Mouse (Mus musculus): ENCODE data around the gene Accs. TPM values are rescaled to one million over a fixed set of nuclear protein-coding genes. Genes with fewer than 3 reads are reported as not detected.

Accs gene
- polyA plus RNA-seq, 1 experiment from 2014 or later, result 7.4 TPM

- Histone ChIP-seq H3K4me1 (no peaks in the 10 kb centered on the region), H3K9ac (no peak overlapping the region), H3K4me2 (replicated peaks) (no peak overlapping the region), H3K27ac (no peak overlapping the region), H3K4me3 (no peak overlapping the region), H3K9me3 (replicated peaks) (0 out of 2 replicates have a peak, but pooled peaks cover 3% of the 10 kb centered on the region), H3K27me3 (no peaks in the 10 kb centered on the region), H3K36me3 (peaks cover 84% of the 10 kb centered on the region)
- WGBS, result 93% methylated on average over 3 of the region's 3 CpGs
- no peak for ATAC-seq (ENCODE audit: low FRiP score)
Observed at GRCm38 (mm10) chr2:93841349-93841748, 8.4 kb downstream of the Accs start.

GRCm38 (mm10) chr2:93840109-93840508, 9.6 kb downstream of the Accs start:
- no peaks in the 10 kb centered on the region for H3K27me3 ChIP-seq
- ATAC-seq (ENCODE audit: low FRiP score), result no peak
- 85% methylated on average over 6 of the region's 6 CpGs for WGBS
- H3K4me2 ChIP-seq (replicated peaks), result no peak overlapping the region
- H3K27ac ChIP-seq, result no peak overlapping the region
- H3K9me3 ChIP-seq (replicated peaks), result 0 out of 2 replicates have a peak, but pooled peaks cover 3% of the 10 kb centered on the region
- no peaks in the 10 kb centered on the region for H3K4me1 ChIP-seq
- no peak overlapping the region for H3K4me3 ChIP-seq
- no peak overlapping the region for H3K9ac ChIP-seq
- peaks cover 89% of the 10 kb centered on the region for H3K36me3 ChIP-seq

- Histone ChIP-seq H3K27me3 (no peaks in the 10 kb centered on the region), H3K9me3 (replicated peaks) (0 out of 2 replicates have a peak, but pooled peaks cover 3% of the 10 kb centered on the region), H3K4me2 (replicated peaks) (no peak overlapping the region), H3K27ac (no peak overlapping the region), H3K9ac (no peak overlapping the region), H3K36me3 (peaks cover 84% of the 10 kb centered on the region), H3K4me1 (no peaks in the 10 kb centered on the region), H3K4me3 (no peak overlapping the region)
- WGBS, result 89% methylated on average over 4 of the region's 4 CpGs
- no peak for ATAC-seq (ENCODE audit: low FRiP score)
Observed at GRCm38 (mm10) chr2:93838931-93839330, 10.8 kb downstream of the Accs start.

- Histone ChIP-seq H3K4me2 (replicated peaks) (no peak overlapping the region), H3K4me1 (no peaks in the 10 kb centered on the region), H3K4me3 (no peak overlapping the region), H3K27me3 (no peaks in the 10 kb centered on the region), H3K27ac (no peak overlapping the region), H3K36me3 (peaks cover 62% of the 10 kb centered on the region), H3K9me3 (replicated peaks) (0 out of 2 replicates have a peak, but pooled peaks cover 3% of the 10 kb centered on the region), H3K9ac (no peak overlapping the region)
- 72% methylated on average over 13 of the region's 13 CpGs for WGBS
- no peak for ATAC-seq (ENCODE audit: low FRiP score)
Observed at GRCm38 (mm10) chr2:93836232-93836785, 13.4 kb downstream of the Accs start.

- Histone ChIP-seq H3K36me3 (peaks cover 54% of the 10 kb centered on the region), H3K9ac (no peak overlapping the region), H3K27ac (no peak overlapping the region), H3K4me1 (no peaks in the 10 kb centered on the region), H3K4me3 (no peak overlapping the region), H3K4me2 (replicated peaks) (no peak overlapping the region), H3K9me3 (replicated peaks) (no peaks in the 10 kb centered on the region), H3K27me3 (no peaks in the 10 kb centered on the region)
- no peak for ATAC-seq (ENCODE audit: low FRiP score)
- WGBS, result 87% methylated on average over 11 of the region's 11 CpGs
Observed at GRCm38 (mm10) chr2:93835596-93835995, 14.1 kb downstream of the Accs start.

- H3K4me1 ChIP-seq, result peaks cover 9% of the 10 kb centered on the region
- ATAC-seq (ENCODE audit: low FRiP score), result no peak
- H3K4me2 ChIP-seq (replicated peaks), result no peak overlapping the region
- no peaks in the 10 kb centered on the region for H3K27me3 ChIP-seq
- H3K4me3 ChIP-seq, result no peak overlapping the region
- H3K36me3 ChIP-seq, result peaks cover 6% of the 10 kb centered on the region; the same call in 1 of the 2 replicates
- H3K9me3 ChIP-seq (replicated peaks), result no peaks in the 10 kb centered on the region
- 16% methylated on average over 8 of the region's 8 CpGs for WGBS
- no peak overlapping the region for H3K27ac ChIP-seq
- H3K9ac ChIP-seq, result no peak overlapping the region
Observed at GRCm38 (mm10) chr2:93823519-93823918, 26.2 kb downstream of the Accs start.

GRCm38 (mm10) chr2:93822045-93822749, 27.5 kb downstream of the Accs start, which contains the start of gene Ext2:
Gene Ext2, minus strand, starts transcription at chr2:93822568.
- H3K4me3 ChIP-seq, result peak within 1 kb of the TSS; percentile 80
- H3K9me3 ChIP-seq (replicated peaks), result no peaks in the 10 kb centered on the region
- under 1% methylated on average over 64 of the region's 66 CpGs for WGBS
- peaks cover 6% of the 10 kb centered on the region; the same call in 1 of the 2 replicates for H3K36me3 ChIP-seq
- H3K9ac ChIP-seq, result peak within 1 kb of the TSS; percentile 95
- no peaks in the 10 kb centered on the region for H3K27me3 ChIP-seq
- peaks cover 9% of the 10 kb centered on the region for H3K4me1 ChIP-seq
- peak within 1 kb of the TSS; percentile 53 for H3K4me2 ChIP-seq (replicated peaks)
- ATAC-seq (ENCODE audit: low FRiP score), result peak; percentile 91
- 0 out of 2 replicates have a peak within 1 kb of the TSS, but pooled peaks have one; percentile 5 for H3K27ac ChIP-seq

GRCm38 (mm10) chr2:93817791-93818190, 32.0 kb downstream of the Accs start:
- Histone ChIP-seq H3K9ac (no peak overlapping the region), H3K4me3 (no peak overlapping the region), H3K9me3 (replicated peaks) (no peaks in the 10 kb centered on the region), H3K36me3 (peaks cover 14% of the 10 kb centered on the region), H3K27ac (no peak overlapping the region), H3K4me2 (replicated peaks) (no peak overlapping the region), H3K4me1 (peaks cover 9% of the 10 kb centered on the region), H3K27me3 (no peaks in the 10 kb centered on the region)
- ATAC-seq (ENCODE audit: low FRiP score), result no peak
- WGBS, result 96% methylated on average over 5 of the region's 5 CpGs

- H3K4me1 ChIP-seq, result no peaks in the 10 kb centered on the region
- no peaks in the 10 kb centered on the region for H3K9me3 ChIP-seq (replicated peaks)
- peaks cover 39% of the 10 kb centered on the region for H3K36me3 ChIP-seq
- H3K27ac ChIP-seq, result no peak overlapping the region
- 94% methylated on average over 22 of the region's 22 CpGs for WGBS
- no peaks in the 10 kb centered on the region for H3K27me3 ChIP-seq
- no peak overlapping the region for H3K4me2 ChIP-seq (replicated peaks)
- no peak overlapping the region for H3K9ac ChIP-seq
- H3K4me3 ChIP-seq, result no peak overlapping the region
- no peak for ATAC-seq (ENCODE audit: low FRiP score)
Observed at GRCm38 (mm10) chr2:93813343-93813742, 36.4 kb downstream of the Accs start.

GRCm38 (mm10) chr2:93811812-93812211, 37.9 kb downstream of the Accs start:
- 37% methylated on average over 4 of the region's 4 CpGs for WGBS
- Histone ChIP-seq H3K36me3 (peaks cover 49% of the 10 kb centered on the region), H3K9ac (no peak overlapping the region), H3K4me2 (replicated peaks) (no peak overlapping the region), H3K4me1 (no peaks in the 10 kb centered on the region), H3K9me3 (replicated peaks) (no peaks in the 10 kb centered on the region), H3K4me3 (no peak overlapping the region), H3K27me3 (no peaks in the 10 kb centered on the region), H3K27ac (no peak overlapping the region)
- ATAC-seq (ENCODE audit: low FRiP score), result no peak

GRCm38 (mm10) chr2:93809931-93810330, 39.8 kb downstream of the Accs start:
- 19% methylated on average over 2 of the region's 2 CpGs for WGBS
- Histone ChIP-seq H3K9me3 (replicated peaks) (no peaks in the 10 kb centered on the region), H3K9ac (no peak overlapping the region), H3K27me3 (no peaks in the 10 kb centered on the region), H3K36me3 (peaks cover 65% of the 10 kb centered on the region), H3K27ac (no peak overlapping the region), H3K4me2 (replicated peaks) (no peak overlapping the region), H3K4me3 (no peak overlapping the region), H3K4me1 (no peaks in the 10 kb centered on the region)
- ATAC-seq (ENCODE audit: low FRiP score), result no peak

GRCm38 (mm10) chr2:93808071-93808470, 41.7 kb downstream of the Accs start:
- 93% methylated on average over 5 of the region's 5 CpGs for WGBS
- Histone ChIP-seq H3K4me2 (replicated peaks) (no peak overlapping the region), H3K9me3 (replicated peaks) (no peaks in the 10 kb centered on the region), H3K9ac (no peak overlapping the region), H3K4me3 (no peak overlapping the region), H3K4me1 (no peaks in the 10 kb centered on the region), H3K27me3 (no peaks in the 10 kb centered on the region), H3K36me3 (peaks cover 69% of the 10 kb centered on the region), H3K27ac (no peak overlapping the region)
- ATAC-seq (ENCODE audit: low FRiP score), result no peak

GRCm38 (mm10) chr2:93807440-93807839, 42.3 kb downstream of the Accs start:
- peaks cover 68% of the 10 kb centered on the region for H3K36me3 ChIP-seq
- 81% methylated on average over 8 of the region's 8 CpGs for WGBS
- H3K4me2 ChIP-seq (replicated peaks), result no peak overlapping the region
- no peak overlapping the region for H3K27ac ChIP-seq
- H3K4me3 ChIP-seq, result no peak overlapping the region
- no peaks in the 10 kb centered on the region for H3K27me3 ChIP-seq
- no peaks in the 10 kb centered on the region for H3K9me3 ChIP-seq (replicated peaks)
- ATAC-seq (ENCODE audit: low FRiP score), result no peak
- H3K9ac ChIP-seq, result no peak overlapping the region
- H3K4me1 ChIP-seq, result no peaks in the 10 kb centered on the region

Measured in hindbrain, embryonic 12.5 days (tissue).